Mouse (Mus musculus) E14TG2a.4 (cell line): ENCODE measurements around the gene Slc9a2.

Source experiments
- H3K27me3 ChIP-seq: 2 replicates; pipeline ENCODE4 v1.6.1; 2014; ENCODE audit warnings: low read length, control low read depth; ENCODE audit not compliant: insufficient read depth
- H3K36me3 ChIP-seq: 2 replicates; pipeline ENCODE4 v1.6.1; 2014; ENCODE audit warnings: low read length, control low read depth; ENCODE audit not compliant: insufficient read depth
- H3K4me1 ChIP-seq: replicated peaks from 2 replicates; pipeline ENCODE4 v1.6.1; 2014; ENCODE audit warnings: low read depth, low read length, control low read depth
- H3K4me3 ChIP-seq: replicated peaks from 2 replicates; pipeline ENCODE4 v1.5.1; 2014; ENCODE audit warnings: mild to moderate bottlenecking, low read length
- H3K9me3 ChIP-seq: 2 replicates; pipeline ENCODE4 v1.6.1; 2014; ENCODE audit warnings: low read length, control low read depth
- CTCF ChIP-seq: conservative IDR thresholded peaks from 2 replicates; pipeline ENCODE4 v1.5.1; 2014; ENCODE audit warnings: low read length
- NANOG ChIP-seq: IDR thresholded peaks from 2 replicates; pipeline ENCODE4 v1.6.1; 2014; ENCODE audit warnings: borderline replicate concordance, low read length, mixed read lengths
- POU5F1 ChIP-seq: IDR thresholded peaks from 2 replicates; pipeline ENCODE4 v1.6.1; 2014; ENCODE audit warnings: low read length, borderline replicate concordance

Gene Slc9a2

DNA sequence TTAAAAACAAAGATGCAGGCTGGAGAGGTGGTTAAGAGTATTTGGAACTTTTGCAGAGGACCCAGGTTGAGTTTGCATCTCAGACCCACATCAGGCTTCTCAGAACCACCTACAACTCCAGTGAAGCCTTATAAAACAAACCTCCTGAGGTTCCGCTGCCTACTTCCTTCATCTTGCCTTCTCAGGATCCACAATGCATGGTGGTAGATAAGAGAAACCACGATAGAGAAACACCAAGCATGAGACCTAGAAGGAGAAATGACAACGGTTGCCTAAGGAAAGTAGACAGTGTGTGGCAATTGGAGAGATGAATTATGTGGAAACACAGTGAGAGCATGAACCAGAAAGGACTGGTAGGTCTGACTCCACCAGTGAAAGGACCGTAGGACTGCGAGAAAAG, 120.5 kb downstream of the Slc9a2 start:
- TF ChIP-seq CTCF (no peak), NANOG (no peak), POU5F1 (no peak)

DNA sequence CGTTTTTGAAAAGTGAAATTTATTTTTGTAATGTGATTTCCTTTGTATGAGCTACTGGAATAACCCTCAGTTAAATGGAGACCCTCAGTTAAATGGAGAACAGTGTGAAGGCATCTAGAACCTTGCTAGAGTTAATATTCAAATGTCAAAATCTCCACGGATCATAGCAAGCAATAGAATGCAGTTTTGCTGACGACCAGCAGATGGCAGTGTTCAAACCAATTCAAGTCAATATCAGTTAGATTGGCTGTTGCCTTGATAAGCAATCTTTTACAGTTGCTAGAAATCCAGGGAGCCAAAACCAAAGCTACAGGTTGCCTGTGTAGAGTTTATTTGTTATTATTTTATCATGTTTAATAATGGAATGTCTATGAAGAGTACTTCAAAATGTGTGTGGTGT, 122.4 kb downstream of the Slc9a2 start:
- Histone ChIP-seq H3K27me3 (peaks cover 4% of the 10 kb centered on the region; the same call in 1 of the 2 replicates), H3K9me3 (no peaks in the 10 kb centered on the region), H3K4me3 (no peak overlapping the region), H3K4me1 (no peaks in the 10 kb centered on the region), H3K36me3 (no peaks in the 10 kb centered on the region)
- TF ChIP-seq CTCF = peak; percentile 85
- no peak for TF ChIP-seq NANOG
- no peak for TF ChIP-seq POU5F1

More for the DNA sequence above, 120.5 kb downstream of the Slc9a2 start:
- no peaks in the 10 kb centered on the region for H3K36me3 ChIP-seq
- H3K27me3 ChIP-seq = peaks cover 4% of the 10 kb centered on the region; the same call in 1 of the 2 replicates
- no peaks in the 10 kb centered on the region for H3K9me3 ChIP-seq
- no peaks in the 10 kb centered on the region for H3K4me1 ChIP-seq
- no peak overlapping the region for H3K4me3 ChIP-seq

DNA sequence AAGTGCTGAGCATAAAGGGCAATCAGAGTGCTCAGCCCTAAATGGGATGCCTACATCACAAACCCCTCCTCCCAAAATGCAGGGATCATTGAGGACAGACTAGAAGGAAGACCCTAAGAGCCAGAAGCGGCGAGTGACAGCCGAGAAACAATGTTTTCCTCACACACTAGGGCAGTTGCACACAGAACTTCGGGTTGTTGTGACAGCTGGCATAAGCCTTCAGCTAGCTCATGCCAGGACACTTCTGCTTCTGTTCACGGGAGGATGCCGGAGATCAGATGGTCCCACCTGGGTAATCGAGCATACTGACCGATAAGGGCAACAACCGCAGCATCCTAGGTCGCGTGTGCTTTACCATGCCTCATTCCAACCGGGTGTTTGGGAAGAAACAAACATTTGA, 123.7 kb downstream of the Slc9a2 start:
- Histone ChIP-seq H3K27me3 (peaks cover 4% of the 10 kb centered on the region; the same call in 1 of the 2 replicates), H3K36me3 (no peaks in the 10 kb centered on the region), H3K9me3 (no peaks in the 10 kb centered on the region), H3K4me1 (no peaks in the 10 kb centered on the region), H3K4me3 (no peak overlapping the region)
- TF ChIP-seq CTCF (no peak), NANOG (no peak), POU5F1 (no peak)

DNA sequence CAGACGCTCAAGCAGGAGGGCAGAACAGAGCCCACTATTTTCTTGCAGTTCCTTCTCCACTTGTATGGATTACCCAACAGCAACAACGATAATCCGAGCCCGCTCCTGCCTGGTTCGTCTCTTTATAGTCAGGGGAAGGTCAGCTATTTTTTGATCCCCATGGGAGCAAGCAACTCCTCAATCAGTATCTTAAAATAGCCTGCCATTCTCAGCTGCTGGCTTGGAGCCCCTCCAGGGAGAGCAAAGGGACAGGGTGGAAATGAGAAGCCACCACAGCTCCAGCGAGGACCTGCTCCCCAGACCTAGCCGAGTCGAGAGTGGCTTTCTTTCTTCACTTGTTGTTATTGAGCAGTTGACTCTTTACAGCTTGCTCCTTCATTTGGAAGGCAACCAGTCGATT, 125.0 kb downstream of the Slc9a2 start, which contains the start of gene Tmem182:
Gene Tmem182 (plus strand): TSS at position 251 of the 400 bp plus-strand sequence.
- no peaks in the 10 kb centered on the region for H3K9me3 ChIP-seq
- H3K4me3 ChIP-seq = no peak within 1 kb of the TSS
- no peaks in the 10 kb centered on the region for H3K36me3 ChIP-seq
- TF ChIP-seq CTCF (no peak), NANOG (no peak), POU5F1 (no peak)
- no peaks in the 10 kb centered on the region; the same call in 1 of the 2 replicates for H3K27me3 ChIP-seq
- H3K4me1 ChIP-seq = no peaks in the 10 kb centered on the region

DNA sequence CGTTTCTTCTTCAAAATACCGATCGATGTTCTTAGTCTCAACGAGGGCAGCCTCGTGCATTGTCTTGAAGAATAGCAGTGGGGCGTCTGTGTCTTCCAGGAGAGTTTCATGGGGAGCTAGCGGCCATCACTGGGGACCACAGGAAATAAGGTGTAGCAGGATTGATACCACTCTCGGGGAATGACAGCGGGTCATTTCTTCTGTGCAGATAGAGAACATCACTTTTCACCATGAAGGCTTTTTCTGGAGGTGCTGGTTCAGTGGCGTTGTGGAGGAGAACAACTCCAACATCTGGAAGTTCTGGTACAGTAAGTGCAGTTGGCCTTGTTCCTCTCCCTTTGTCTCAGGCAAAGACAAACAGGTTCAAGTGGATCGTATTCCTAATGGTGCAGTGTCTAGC, 125.5 kb downstream of the Slc9a2 start:
- H3K4me3 ChIP-seq = no peak overlapping the region
- TF ChIP-seq POU5F1 (no peak), NANOG (no peak), CTCF (no peak)
- no peaks in the 10 kb centered on the region for H3K36me3 ChIP-seq
- H3K9me3 ChIP-seq = no peaks in the 10 kb centered on the region
- no peaks in the 10 kb centered on the region; the same call in 1 of the 2 replicates for H3K27me3 ChIP-seq
- H3K4me1 ChIP-seq = no peaks in the 10 kb centered on the region

DNA sequence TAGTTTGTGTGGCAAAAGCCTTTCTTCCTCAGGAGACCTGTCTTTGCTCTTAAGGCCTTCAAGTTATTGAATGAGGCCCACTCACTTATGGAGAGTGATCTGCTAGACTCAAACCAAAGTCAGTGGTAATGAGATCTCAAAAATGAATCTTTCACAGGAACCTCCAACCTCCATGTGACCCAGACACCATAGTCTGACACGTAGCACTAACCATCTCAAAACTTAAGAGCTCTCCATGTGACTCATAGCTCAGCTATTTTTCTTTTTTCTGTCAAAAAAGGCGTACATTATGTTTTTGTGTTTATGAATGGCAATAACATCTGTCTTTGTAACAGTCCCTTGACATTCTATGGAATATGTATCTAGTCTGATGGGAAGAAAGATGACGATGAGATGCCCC, 128.3 kb downstream of the Slc9a2 start:
- H3K4me3 ChIP-seq = no peak overlapping the region
- H3K9me3 ChIP-seq = no peaks in the 10 kb centered on the region
- TF ChIP-seq NANOG (no peak), POU5F1 (no peak), CTCF (no peak)
- H3K27me3 ChIP-seq = no peaks in the 10 kb centered on the region; the same call in none of the 2 replicates
- H3K4me1 ChIP-seq = no peaks in the 10 kb centered on the region
- no peaks in the 10 kb centered on the region for H3K36me3 ChIP-seq

DNA sequence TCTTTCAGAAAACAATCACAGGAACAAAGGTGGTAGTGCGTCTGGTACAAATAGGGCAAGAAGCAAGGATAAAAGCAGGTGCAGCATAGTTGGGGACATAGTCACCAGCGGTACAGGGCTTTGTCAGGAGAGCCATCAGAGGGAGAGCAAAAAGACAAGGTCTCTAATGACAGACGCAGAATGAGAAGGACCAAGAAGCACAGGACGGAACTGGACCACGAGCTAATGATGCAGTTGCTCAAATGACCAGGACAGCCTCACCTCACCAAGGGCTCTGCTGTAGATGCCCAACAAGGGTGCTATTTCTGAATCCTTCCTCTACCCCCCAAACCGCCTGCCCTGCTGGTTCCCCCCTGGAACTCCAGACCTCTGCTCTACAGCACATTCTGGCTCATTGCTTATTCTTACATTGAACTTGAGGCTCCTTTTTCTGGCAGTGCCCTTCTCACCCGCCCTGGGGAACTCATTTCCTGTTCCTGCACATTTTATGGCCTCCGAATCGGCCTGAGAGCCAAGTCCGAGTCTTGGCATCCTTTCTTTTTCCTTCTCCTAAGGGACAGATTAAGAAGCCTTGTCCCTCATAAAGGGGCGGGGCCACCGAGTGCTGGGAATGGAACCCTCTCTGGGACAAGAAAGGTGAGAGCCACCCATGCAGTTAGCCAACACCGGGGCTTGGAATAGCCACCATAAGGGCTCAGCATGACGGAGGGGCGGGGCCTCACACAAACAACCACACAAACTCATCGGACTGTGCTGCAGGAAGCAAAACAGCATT, 134.9 kb downstream of the Slc9a2 start:
- H3K4me1 ChIP-seq = 0 out of 2 replicates have a peak, but pooled peaks cover 7% of the 10 kb centered on the region
- no peaks in the 10 kb centered on the region for H3K9me3 ChIP-seq
- no peaks in the 10 kb centered on the region; the same call in 1 of the 2 replicates for H3K27me3 ChIP-seq
- no peaks in the 10 kb centered on the region for H3K36me3 ChIP-seq
- H3K4me3 ChIP-seq = 0 out of 2 replicates have a peak overlapping the region, but pooled peaks have one; percentile 4
- no peak for TF ChIP-seq CTCF
- TF ChIP-seq POU5F1 = no peak
- TF ChIP-seq NANOG = no peak
